In the genomic region with DNA sequence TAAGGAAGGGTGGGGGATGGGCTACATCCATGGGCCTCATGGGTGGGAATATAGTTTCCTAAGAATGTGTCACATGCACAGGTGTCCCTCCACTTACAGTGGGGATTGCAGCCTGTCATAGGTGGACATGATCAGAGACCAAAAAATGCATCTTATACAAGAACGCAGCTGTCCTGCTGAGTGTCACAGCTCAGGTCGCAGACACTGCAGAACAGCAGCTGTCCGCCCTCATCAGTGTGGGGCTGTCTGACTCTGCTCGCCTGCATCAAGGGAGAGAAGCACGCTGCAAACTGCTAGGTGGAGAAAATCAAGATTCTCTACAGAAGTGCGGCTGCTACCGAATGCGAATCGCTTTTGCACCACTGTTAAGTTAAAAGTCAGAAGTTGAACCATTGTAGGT, we compare ENCODE assay signal across 27 mouse cellular contexts.
"Had no signal": no experiment of that assay in that cellular context is flagged by ENCODE, and none has a peak within 500 bp of the region (broad histone marks: within the 10 kb centered on the region; RNA-seq: fewer than 3 reads in every experiment).

No protein-coding gene starts in this region.

- H3K27me3 ChIP-seq: heart, embryonic 13.5 days; hindbrain, embryonic 15.5 days; kidney, embryonic 15.5 days; limb, embryonic 12.5 days; liver, embryonic 13.5 days had no signal

- H3K9me3 ChIP-seq: heart, embryonic 10.5 days; heart, embryonic 13.5 days; heart, embryonic 15.5 days; hindbrain, embryonic 13.5 days; hindbrain, embryonic 15.5 days; kidney, embryonic 15.5 days; liver, embryonic 13.5 days had no signal

- H3K36me3 ChIP-seq: heart, embryonic 10.5 days; heart, embryonic 13.5 days; heart, embryonic 15.5 days; hindbrain, embryonic 13.5 days; hindbrain, embryonic 15.5 days; kidney, embryonic 15.5 days; limb, embryonic 12.5 days; liver, embryonic 13.5 days had no signal

- H3K4me3 ChIP-seq: gastrocnemius, adult 2 months; heart, embryonic 10.5 days; heart, embryonic 13.5 days; heart, embryonic 15.5 days; hindbrain, embryonic 13.5 days; hindbrain, embryonic 15.5 days; kidney, embryonic 15.5 days; limb, embryonic 12.5 days; liver, embryonic 13.5 days had no signal

- H3K27ac ChIP-seq: gastrocnemius, adult 2 months; heart, embryonic 10.5 days; heart, embryonic 13.5 days; heart, embryonic 15.5 days; hindbrain, embryonic 13.5 days; hindbrain, embryonic 15.5 days; hindbrain, postnatal 0 days; kidney, embryonic 15.5 days; kidney, postnatal 0 days; liver, embryonic 13.5 days had no signal

- DNase-seq: gastrocnemius, adult 2 months; gastrocnemius, postnatal 10 days; gastrocnemius, postnatal 25 days; heart, adult 18-20 months; heart, postnatal 14 days; heart, postnatal 36 days; kidney, adult 11 months; kidney, adult 2 months; kidney, adult 9 months; kidney, postnatal 14 days; kidney, postnatal 36 days; layer of hippocampus, adult 9-11 months; layer of hippocampus, postnatal 36 days; left cerebral cortex, postnatal 4 days; liver; liver, embryonic 13.5 days had no signal

- H3K9ac ChIP-seq: heart, embryonic 13.5 days; heart, embryonic 15.5 days; hindbrain, embryonic 13.5 days; hindbrain, embryonic 15.5 days; kidney, embryonic 15.5 days; limb, embryonic 12.5 days; liver, embryonic 13.5 days had no signal

- H3K4me2 ChIP-seq: heart, embryonic 13.5 days; heart, embryonic 15.5 days; hindbrain, embryonic 13.5 days; hindbrain, embryonic 15.5 days; kidney, embryonic 15.5 days; limb, embryonic 12.5 days; liver, embryonic 11.5 days; liver, embryonic 13.5 days had no signal

- ATAC-seq: intestine, embryonic 16.5 days had no signal

- H3K4me1 ChIP-seq: heart, embryonic 13.5 days; heart, embryonic 15.5 days; liver, embryonic 13.5 days had no signal
